Mouse (Mus musculus): Measurements from ENCODE around the gene Iqsec3.
A peak's percentile ranks its signal among the peaks of the same experiment; 100 is the strongest.
"Not testable (repeated sequence)": the region's sequence is repeated elsewhere in the genome, so short reads cannot be mapped to it uniquely, and the experiment has no call there.

DNA sequence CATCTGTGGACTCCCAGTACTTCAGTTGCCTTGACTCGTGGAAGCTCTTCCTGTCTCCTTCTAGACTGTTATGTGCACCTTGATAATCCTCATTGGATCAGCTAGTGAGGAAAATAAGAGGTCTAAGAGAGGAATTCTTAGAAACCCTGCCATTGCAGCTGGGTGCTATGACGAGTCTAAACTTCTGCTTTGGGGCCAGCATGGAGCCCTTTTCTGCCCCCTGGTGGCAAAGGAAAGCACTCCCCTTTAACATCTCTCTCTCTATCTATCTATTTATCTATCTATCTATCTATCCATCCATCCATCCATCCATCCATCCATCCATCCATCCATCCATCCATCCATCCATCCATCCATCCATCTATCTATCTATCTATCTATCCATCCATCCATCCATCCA is 106.9 kb downstream of the Iqsec3 start:
- peak; percentile 44 for TF ChIP-seq CTCF (IDR thresholded peaks at IDR 0.05; ENCODE audit: low read depth, low read length)
- TF ChIP-seq POLR2A (IDR thresholded peaks at IDR 0.05; ENCODE audit: borderline replicate concordance, low read depth, low read length), result not testable (repeated sequence)
